Mouse (Mus musculus): Measurements from ENCODE around the gene Vav1. TPM values are rescaled to one million over a fixed set of nuclear protein-coding genes. Genes with fewer than 3 reads are reported as not detected.

The Vav1 gene
- polyA plus RNA-seq, 1 experiment from 2014 or later = 1.1 TPM

- Histone ChIP-seq H3K4me1 (replicated peaks; ENCODE audit: control insufficient read depth, insufficient read depth, low read length) (no peaks in the 10 kb centered on the region), H3K27ac (ENCODE audit: low read length) (no peak overlapping the region), H3K4me2 (ENCODE audit: low read length) (0 out of 2 replicates have a peak overlapping the region, but pooled peaks have one; percentile 10), H3K9ac (replicated peaks; ENCODE audit: low read depth, low read length) (no peak overlapping the region), H3K9me3 (ENCODE audit: control insufficient read depth, low read length) (no peaks in the 10 kb centered on the region), H3K4me3 (replicated peaks; ENCODE audit: low read length) (no peak overlapping the region), H3K36me3 (ENCODE audit: control insufficient read depth, insufficient read depth) (no peaks in the 10 kb centered on the region), H3K27me3 (replicated peaks; ENCODE audit: control insufficient read depth, insufficient read depth, low read length) (no peaks in the 10 kb centered on the region)
- peak; percentile 95 for ATAC-seq
- 9% methylated on average over 11 of the region's 11 CpGs for WGBS
Observed at GRCm38 (mm10) chr17:57335673-57336303, 56.9 kb downstream of the Vav1 start.

DNA sequence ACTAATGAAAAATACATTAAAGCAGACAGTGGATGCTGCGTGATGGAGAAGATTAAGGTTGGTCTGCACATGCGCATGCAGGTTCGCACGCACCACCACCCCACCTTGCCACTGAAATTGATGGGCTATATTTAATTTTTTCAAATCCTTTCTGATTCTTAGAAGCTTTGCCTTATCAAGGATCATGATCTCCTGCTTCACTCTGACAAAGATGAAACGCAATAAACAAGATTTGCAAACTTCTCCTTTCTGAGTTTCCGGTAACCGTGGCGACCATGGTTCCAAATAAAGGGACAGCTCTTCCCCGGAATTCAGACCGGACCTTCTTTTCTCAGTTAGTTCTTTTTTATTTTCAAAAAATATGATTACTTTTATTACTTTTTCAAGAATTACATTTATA, 59.1 kb downstream of the Vav1 start:
- H3K4me1 ChIP-seq (replicated peaks; ENCODE audit: control insufficient read depth, insufficient read depth, low read length) = no peaks in the 10 kb centered on the region
- H3K4me3 ChIP-seq (replicated peaks; ENCODE audit: low read length) = no peak overlapping the region
- no peaks in the 10 kb centered on the region for H3K9me3 ChIP-seq (ENCODE audit: control insufficient read depth, low read length)
- no peak for ATAC-seq
- H3K27ac ChIP-seq (ENCODE audit: low read length) = no peak overlapping the region
- no peak overlapping the region for H3K9ac ChIP-seq (replicated peaks; ENCODE audit: low read depth, low read length)
- H3K36me3 ChIP-seq (ENCODE audit: control insufficient read depth, insufficient read depth) = no peaks in the 10 kb centered on the region
- H3K27me3 ChIP-seq (replicated peaks; ENCODE audit: control insufficient read depth, insufficient read depth, low read length) = no peaks in the 10 kb centered on the region
- WGBS = 83% methylated on average over 10 of the region's 10 CpGs
- H3K4me2 ChIP-seq (ENCODE audit: low read length) = no peak overlapping the region

- H3K9me3 ChIP-seq (ENCODE audit: control insufficient read depth, low read length) = no peaks in the 10 kb centered on the region
- H3K4me1 ChIP-seq (replicated peaks; ENCODE audit: control insufficient read depth, insufficient read depth, low read length) = no peaks in the 10 kb centered on the region
- 83% methylated on average over 9 of the region's 9 CpGs for WGBS
- no peaks in the 10 kb centered on the region for H3K27me3 ChIP-seq (replicated peaks; ENCODE audit: control insufficient read depth, insufficient read depth, low read length)
- H3K36me3 ChIP-seq (ENCODE audit: control insufficient read depth, insufficient read depth) = no peaks in the 10 kb centered on the region
- H3K27ac ChIP-seq (ENCODE audit: low read length) = no peak overlapping the region
- no peak overlapping the region for H3K4me2 ChIP-seq (ENCODE audit: low read length)
- no peak overlapping the region for H3K4me3 ChIP-seq (replicated peaks; ENCODE audit: low read length)
- no peak overlapping the region for H3K9ac ChIP-seq (replicated peaks; ENCODE audit: low read depth, low read length)
- ATAC-seq = no peak
Observed at GRCm38 (mm10) chr17:57339298-57339697, 60.4 kb downstream of the Vav1 start.

GRCm38 (mm10) chr17:57341568-57341967, 62.7 kb downstream of the Vav1 start:
- Histone ChIP-seq H3K4me1 (replicated peaks; ENCODE audit: control insufficient read depth, insufficient read depth, low read length) (no peaks in the 10 kb centered on the region), H3K27me3 (replicated peaks; ENCODE audit: control insufficient read depth, insufficient read depth, low read length) (no peaks in the 10 kb centered on the region), H3K9me3 (ENCODE audit: control insufficient read depth, low read length) (no peaks in the 10 kb centered on the region), H3K4me2 (ENCODE audit: low read length) (no peak overlapping the region), H3K27ac (ENCODE audit: low read length) (no peak overlapping the region), H3K9ac (replicated peaks; ENCODE audit: low read depth, low read length) (no peak overlapping the region), H3K4me3 (replicated peaks; ENCODE audit: low read length) (no peak overlapping the region), H3K36me3 (ENCODE audit: control insufficient read depth, insufficient read depth) (no peaks in the 10 kb centered on the region)
- no peak for ATAC-seq
- 69% methylated on average over 4 of the region's 4 CpGs for WGBS

DNA sequence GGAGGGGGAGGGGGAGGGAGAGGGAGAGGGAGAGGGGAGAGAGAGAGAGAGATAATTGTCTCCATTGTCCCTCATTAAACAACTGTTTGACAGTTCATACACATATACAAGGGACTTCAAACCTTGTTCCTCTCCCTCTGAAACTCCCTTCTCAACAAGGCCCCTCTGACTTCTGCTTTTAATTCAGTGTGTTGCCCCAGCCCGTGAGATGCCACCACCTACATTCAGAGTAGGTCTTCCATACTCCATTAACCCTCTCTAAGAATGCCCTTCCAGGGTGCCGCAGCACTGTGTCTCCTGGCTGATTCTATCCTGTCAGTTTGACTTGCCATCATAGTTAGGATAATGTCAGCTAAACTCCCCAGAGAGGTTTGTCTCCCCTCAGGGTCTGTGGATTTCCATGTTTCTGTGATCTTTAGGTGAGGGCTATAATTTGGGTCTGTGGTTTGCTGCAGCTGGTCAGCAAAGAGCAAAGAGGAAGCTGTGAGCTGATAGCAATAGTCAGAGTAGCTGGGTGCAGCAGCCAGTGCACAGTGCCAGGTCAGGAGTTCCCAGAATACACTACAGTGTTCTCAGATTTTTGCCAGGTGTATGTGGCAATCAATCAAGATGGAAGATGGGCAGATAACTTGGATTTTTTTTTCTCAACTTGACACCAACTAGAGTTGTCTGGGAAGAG, 65.3 kb downstream of the Vav1 start:
- H3K27ac ChIP-seq (ENCODE audit: low read length) = no peak overlapping the region
- no peaks in the 10 kb centered on the region for H3K36me3 ChIP-seq (ENCODE audit: control insufficient read depth, insufficient read depth)
- no peaks in the 10 kb centered on the region for H3K9me3 ChIP-seq (ENCODE audit: control insufficient read depth, low read length)
- no peaks in the 10 kb centered on the region for H3K4me1 ChIP-seq (replicated peaks; ENCODE audit: control insufficient read depth, insufficient read depth, low read length)
- no peak overlapping the region for H3K4me3 ChIP-seq (replicated peaks; ENCODE audit: low read length)
- no peak overlapping the region for H3K4me2 ChIP-seq (ENCODE audit: low read length)
- no peak for ATAC-seq
- 69% methylated on average over 2 of the region's 2 CpGs for WGBS
- no peak overlapping the region for H3K9ac ChIP-seq (replicated peaks; ENCODE audit: low read depth, low read length)
- H3K27me3 ChIP-seq (replicated peaks; ENCODE audit: control insufficient read depth, insufficient read depth, low read length) = no peaks in the 10 kb centered on the region

DNA sequence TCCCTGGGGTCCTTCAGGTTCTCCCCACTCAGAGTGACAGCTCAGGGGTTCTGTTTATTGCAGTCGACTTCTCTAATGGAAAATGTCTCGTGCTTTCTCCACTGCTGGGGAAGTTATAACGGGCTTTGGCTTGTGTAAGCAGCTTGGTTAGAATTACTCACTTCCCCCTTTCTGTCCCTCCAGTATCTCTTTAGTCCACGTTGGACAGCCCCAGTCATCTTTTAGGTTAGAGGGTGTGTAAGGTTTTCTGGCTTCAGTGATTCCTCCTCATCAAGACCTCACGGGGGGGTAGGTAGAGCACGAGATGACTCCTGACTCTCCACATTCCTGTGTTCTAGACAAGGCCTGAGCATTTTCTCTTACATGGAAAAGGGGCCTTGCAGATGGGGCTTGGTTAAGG, 68.1 kb downstream of the Vav1 start:
- Histone ChIP-seq H3K4me2 (ENCODE audit: low read length) (no peak overlapping the region), H3K36me3 (ENCODE audit: control insufficient read depth, insufficient read depth) (no peaks in the 10 kb centered on the region), H3K9ac (replicated peaks; ENCODE audit: low read depth, low read length) (no peak overlapping the region), H3K27ac (ENCODE audit: low read length) (no peak overlapping the region), H3K27me3 (replicated peaks; ENCODE audit: control insufficient read depth, insufficient read depth, low read length) (no peaks in the 10 kb centered on the region), H3K4me1 (replicated peaks; ENCODE audit: control insufficient read depth, insufficient read depth, low read length) (no peaks in the 10 kb centered on the region), H3K4me3 (replicated peaks; ENCODE audit: low read length) (no peak overlapping the region), H3K9me3 (ENCODE audit: control insufficient read depth, low read length) (no peaks in the 10 kb centered on the region)
- 72% methylated on average over 6 of the region's 6 CpGs for WGBS
- no peak for ATAC-seq

- no peaks in the 10 kb centered on the region for H3K4me1 ChIP-seq (replicated peaks; ENCODE audit: control insufficient read depth, insufficient read depth, low read length)
- no peaks in the 10 kb centered on the region for H3K27me3 ChIP-seq (replicated peaks; ENCODE audit: control insufficient read depth, insufficient read depth, low read length)
- no peak overlapping the region for H3K4me3 ChIP-seq (replicated peaks; ENCODE audit: low read length)
- H3K36me3 ChIP-seq (ENCODE audit: control insufficient read depth, insufficient read depth) = no peaks in the 10 kb centered on the region
- no peak overlapping the region for H3K27ac ChIP-seq (ENCODE audit: low read length)
- WGBS = 95% methylated on average over 2 of the region's 2 CpGs
- H3K4me2 ChIP-seq (ENCODE audit: low read length) = no peak overlapping the region
- no peak for ATAC-seq
- no peak overlapping the region for H3K9ac ChIP-seq (replicated peaks; ENCODE audit: low read depth, low read length)
- no peaks in the 10 kb centered on the region for H3K9me3 ChIP-seq (ENCODE audit: control insufficient read depth, low read length)
Observed at GRCm38 (mm10) chr17:57347781-57348180, 68.9 kb downstream of the Vav1 start.

GRCm38 (mm10) chr17:57349067-57349466, 70.2 kb downstream of the Vav1 start:
- H3K9me3 ChIP-seq (ENCODE audit: control insufficient read depth, low read length) = no peaks in the 10 kb centered on the region
- H3K27me3 ChIP-seq (replicated peaks; ENCODE audit: control insufficient read depth, insufficient read depth, low read length) = no peaks in the 10 kb centered on the region
- ATAC-seq = no peak
- no peak overlapping the region for H3K4me2 ChIP-seq (ENCODE audit: low read length)
- H3K4me3 ChIP-seq (replicated peaks; ENCODE audit: low read length) = no peak overlapping the region
- H3K9ac ChIP-seq (replicated peaks; ENCODE audit: low read depth, low read length) = no peak overlapping the region
- no peaks in the 10 kb centered on the region for H3K36me3 ChIP-seq (ENCODE audit: control insufficient read depth, insufficient read depth)
- no peak overlapping the region for H3K27ac ChIP-seq (ENCODE audit: low read length)
- no peaks in the 10 kb centered on the region for H3K4me1 ChIP-seq (replicated peaks; ENCODE audit: control insufficient read depth, insufficient read depth, low read length)
- WGBS = 75% methylated on average over 5 of the region's 5 CpGs

DNA sequence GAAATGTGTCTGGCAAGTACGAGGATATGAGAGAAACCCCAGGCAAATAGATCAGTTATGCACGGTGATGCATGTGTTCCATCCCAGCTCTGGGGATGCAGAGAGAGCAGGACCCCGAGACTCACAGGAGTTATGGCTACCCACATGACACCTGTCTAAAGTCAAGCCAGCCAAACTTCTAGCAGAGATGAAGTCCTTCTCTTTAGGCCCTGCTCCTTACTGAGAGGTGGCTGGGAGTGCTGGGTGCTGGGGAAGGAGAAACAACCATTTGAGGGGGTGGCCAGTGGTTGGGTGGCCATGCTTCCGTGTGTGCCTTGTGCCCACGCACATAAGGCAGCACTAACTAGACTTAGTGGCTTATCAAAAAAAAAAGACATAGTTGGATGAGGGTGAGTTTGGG, 71.3 kb downstream of the Vav1 start:
- 89% methylated on average over 5 of the region's 5 CpGs for WGBS
- H3K36me3 ChIP-seq (ENCODE audit: control insufficient read depth, insufficient read depth) = no peaks in the 10 kb centered on the region
- H3K4me1 ChIP-seq (replicated peaks; ENCODE audit: control insufficient read depth, insufficient read depth, low read length) = no peaks in the 10 kb centered on the region
- no peak for ATAC-seq
- H3K4me3 ChIP-seq (replicated peaks; ENCODE audit: low read length) = no peak overlapping the region
- H3K9ac ChIP-seq (replicated peaks; ENCODE audit: low read depth, low read length) = no peak overlapping the region
- no peak overlapping the region for H3K27ac ChIP-seq (ENCODE audit: low read length)
- no peak overlapping the region for H3K4me2 ChIP-seq (ENCODE audit: low read length)
- H3K27me3 ChIP-seq (replicated peaks; ENCODE audit: control insufficient read depth, insufficient read depth, low read length) = no peaks in the 10 kb centered on the region
- no peaks in the 10 kb centered on the region for H3K9me3 ChIP-seq (ENCODE audit: control insufficient read depth, low read length)

Measured in forebrain, embryonic 16.5 days (tissue).